22 mouse cellular contexts compared by ENCODE assay signal in the genomic region with DNA sequence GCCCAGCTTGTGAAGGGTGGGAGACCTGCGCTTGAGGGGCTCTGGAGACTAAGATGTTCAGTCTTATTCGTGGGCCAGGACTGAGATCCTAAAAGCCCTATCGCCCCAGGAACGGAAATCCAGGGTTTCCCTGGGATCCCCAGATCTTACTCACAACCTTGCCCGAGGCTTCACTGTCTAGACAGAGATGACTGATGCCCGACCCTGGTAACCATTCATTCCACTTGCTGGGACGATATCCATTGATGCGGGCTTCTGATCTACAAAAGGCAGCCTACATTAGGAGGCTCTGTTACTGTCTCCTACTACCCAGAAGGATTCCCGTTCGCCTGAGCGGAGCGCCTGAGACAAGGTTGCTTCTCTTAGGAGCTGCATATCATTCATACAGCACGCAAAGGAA. TPM values are rescaled to one million over a fixed set of nuclear protein-coding genes. Genes with fewer than 3 reads are reported as not detected.
DNase-seq lines count a peak whose midpoint lies in the region; ATAC-seq lines count a peak whose summit lies in the region.
"Had no signal": no experiment of that assay in that cellular context is flagged by ENCODE, and none has a peak within 500 bp of the region (broad histone marks: within the 10 kb centered on the region; RNA-seq: fewer than 3 reads in every experiment).

No protein-coding gene starts in this region.

- no peak overlapping the region for H3K27ac ChIP-seq in midbrain, embryonic 10.5 days (replicated peaks)
- no peak overlapping the region for H3K27ac ChIP-seq in midbrain, embryonic 11.5 days (ENCODE audit: low read depth, low read length)
- no peak overlapping the region for H3K27ac ChIP-seq in embryonic facial prominence, embryonic 10.5 days (replicated peaks)
- no peak overlapping the region for H3K27ac ChIP-seq in limb, embryonic 12.5 days
- H3K27ac ChIP-seq: forebrain, embryonic 13.5 days; liver, embryonic 14.5 days; neural tube, embryonic 13.5 days had no signal

- H3K4me3 ChIP-seq in midbrain, embryonic 10.5 days = 0 out of 2 replicates have a peak overlapping the region, but pooled peaks have one; percentile 40
- H3K4me3 ChIP-seq in midbrain, embryonic 11.5 days (ENCODE audit: low read depth, low read length) = no peak overlapping the region
- H3K4me3 ChIP-seq in embryonic facial prominence, embryonic 10.5 days = peak overlapping the region; percentile 49
- H3K4me3 ChIP-seq in limb, embryonic 12.5 days (replicated peaks) = peak overlapping the region; percentile 24; the same call in 1 of the 2 replicates

- H3K9me3 ChIP-seq in midbrain, embryonic 10.5 days (replicated peaks) = no peaks in the 10 kb centered on the region
- no peaks in the 10 kb centered on the region for H3K9me3 ChIP-seq in midbrain, embryonic 11.5 days (ENCODE audit: control insufficient read depth, low read length)
- H3K9me3 ChIP-seq in embryonic facial prominence, embryonic 10.5 days = no peaks in the 10 kb centered on the region
- no peaks in the 10 kb centered on the region for H3K9me3 ChIP-seq in limb, embryonic 12.5 days
- H3K9me3 ChIP-seq: forebrain, embryonic 13.5 days; neural tube, embryonic 13.5 days had no signal

- WGBS in midbrain, embryonic 10.5 days = 29% methylated on average over 13 of the region's 13 CpGs
- WGBS in midbrain, embryonic 11.5 days = 26% methylated on average over 13 of the region's 13 CpGs
- 17% methylated on average over 13 of the region's 13 CpGs for whole genome bisulfite sequencing in embryonic facial prominence, embryonic 10.5 days
- 18% methylated on average over 13 of the region's 13 CpGs for WGBS in limb, embryonic 12.5 days

- no peak overlapping the region for H3K4me2 ChIP-seq in midbrain, embryonic 11.5 days
- no peak overlapping the region for H3K4me2 ChIP-seq in limb, embryonic 12.5 days

- H3K4me1 ChIP-seq in midbrain, embryonic 10.5 days = peaks cover 47% of the 10 kb centered on the region
- peaks cover 10% of the 10 kb centered on the region for H3K4me1 ChIP-seq in midbrain, embryonic 11.5 days (ENCODE audit: control insufficient read depth, insufficient read depth, low read length)
- peaks cover 42% of the 10 kb centered on the region for H3K4me1 ChIP-seq in embryonic facial prominence, embryonic 10.5 days
- H3K4me1 ChIP-seq in limb, embryonic 12.5 days (replicated peaks) = peaks cover 16% of the 10 kb centered on the region

- no peak overlapping the region for H3K9ac ChIP-seq in midbrain, embryonic 11.5 days (ENCODE audit: low read length)
- H3K9ac ChIP-seq in limb, embryonic 12.5 days (replicated peaks) = no peak overlapping the region
- H3K9ac ChIP-seq: forebrain, embryonic 13.5 days; liver, embryonic 14.5 days; neural tube, embryonic 13.5 days had no signal

- peak; percentile 22 for DNase-seq in embryo, embryonic 10 days (ENCODE audit: low spot score)
- no peak for DNase-seq in embryo, embryonic 10.5 days (ENCODE audit: low spot score)
- DNase-seq in midbrain, embryonic 10.5 days (ENCODE audit: low spot score) = no peak
- DNase-seq in midbrain, embryonic 11.5 days (ENCODE audit: low spot score, missing footprints) = no peak
- no peak for DNase-seq in embryonic facial prominence, embryonic 10.5 days (ENCODE audit: low spot score)
- DNase-seq in frontal cortex, postnatal 14 days (ENCODE audit: low spot score in 2 of 2) = no peak
- no peak for DNase-seq in right cerebral cortex, postnatal 14 days
- DNase-seq: cerebellum, adult 11-12 months; cerebellum, postnatal 36 days; heart, adult 18-20 months; kidney, postnatal 25 days; layer of hippocampus, adult 9-11 months; lung, postnatal 36 days; thymus, postnatal 36 days had no signal

- H3K27me3 ChIP-seq in midbrain, embryonic 10.5 days (ENCODE audit: low read depth, poor library complexity, severe bottlenecking) = peaks cover 80% of the 10 kb centered on the region
- H3K27me3 ChIP-seq in midbrain, embryonic 11.5 days (ENCODE audit: control insufficient read depth, insufficient read depth, low read length) = peaks cover 25% of the 10 kb centered on the region
- H3K27me3 ChIP-seq in embryonic facial prominence, embryonic 10.5 days (replicated peaks; ENCODE audit: low read depth, poor library complexity, severe bottlenecking) = peaks cover 73% of the 10 kb centered on the region
- H3K27me3 ChIP-seq in limb, embryonic 12.5 days = peaks cover 86% of the 10 kb centered on the region

- H3K36me3 ChIP-seq in midbrain, embryonic 10.5 days = no peaks in the 10 kb centered on the region
- no peaks in the 10 kb centered on the region for H3K36me3 ChIP-seq in midbrain, embryonic 11.5 days (ENCODE audit: control insufficient read depth, insufficient read depth, low read length)
- H3K36me3 ChIP-seq in embryonic facial prominence, embryonic 10.5 days (replicated peaks) = no peaks in the 10 kb centered on the region
- no peaks in the 10 kb centered on the region for H3K36me3 ChIP-seq in limb, embryonic 12.5 days
- H3K36me3 ChIP-seq: neural tube, embryonic 13.5 days had no signal

- ATAC-seq in midbrain, embryonic 11.5 days (ENCODE audit: low FRiP score) = no peak
- ATAC-seq in limb, embryonic 12.5 days (ENCODE audit: insufficient number of reproducible peaks, insufficient read depth, low FRiP score, low TSS enrichment, low read depth) = no peak
- ATAC-seq: forebrain, embryonic 13.5 days had no signal

RNA-seq across cellular contexts. Expression of gene Gjb3, which starts 0.5 kb away (rescaled TPM):
- polyA plus RNA-seq in midbrain, embryonic 10.5 days (2016; fragmentation: Nextera tagmentation; extraction: Ambion mirVana) = 1.4 and 3.1 TPM in 2 replicates
- polyA plus RNA-seq in midbrain, embryonic 11.5 days (2014; fragmentation: Nextera tagmentation; extraction: Ambion mirVana) = 0.65 and 0.75 TPM in 2 replicates
- 8.0 and 8.2 TPM in 2 replicates for polyA plus RNA-seq in embryonic facial prominence, embryonic 10.5 days (2016; fragmentation: Nextera tagmentation; extraction: Ambion mirVana)
- 4.3 TPM in 2 replicates for polyA plus RNA-seq in limb, embryonic 12.5 days (2016; fragmentation: Nextera tagmentation; extraction: Ambion mirVana)
- polyA plus RNA-seq: forebrain, embryonic 13.5 days; neural tube, embryonic 13.5 days had no signal

RNA-seq across cellular contexts. Expression of gene Gja4, which starts 17.3 kb away (rescaled TPM):
- polyA plus RNA-seq in midbrain, embryonic 10.5 days (2016; fragmentation: Nextera tagmentation; extraction: Ambion mirVana) = 17.1 and 20.6 TPM in 2 replicates
- polyA plus RNA-seq in midbrain, embryonic 11.5 days (2014; fragmentation: Nextera tagmentation; extraction: Ambion mirVana) = 18.3 and 20.1 TPM in 2 replicates
- polyA plus RNA-seq in embryonic facial prominence, embryonic 10.5 days (2016; fragmentation: Nextera tagmentation; extraction: Ambion mirVana) = 10.8 and 12.5 TPM in 2 replicates
- 8.3 and 9.3 TPM in 2 replicates for polyA plus RNA-seq in limb, embryonic 12.5 days (2016; fragmentation: Nextera tagmentation; extraction: Ambion mirVana)

RNA-seq across cellular contexts. Expression of gene Gjb4, which starts 22.7 kb away (rescaled TPM):
- 0.10 TPM in 1 of 2 replicates, not detected in the other for polyA plus RNA-seq in midbrain, embryonic 10.5 days (2016; fragmentation: Nextera tagmentation; extraction: Ambion mirVana)
- 0.10 TPM in 1 of 2 replicates, not detected in the other for polyA plus RNA-seq in midbrain, embryonic 11.5 days (2014; fragmentation: Nextera tagmentation; extraction: Ambion mirVana)
- polyA plus RNA-seq in embryonic facial prominence, embryonic 10.5 days (2016; fragmentation: Nextera tagmentation; extraction: Ambion mirVana) = not detected in 2 replicates
- polyA plus RNA-seq in limb, embryonic 12.5 days (2016; fragmentation: Nextera tagmentation; extraction: Ambion mirVana) = not detected in 2 replicates
- polyA plus RNA-seq: forebrain, embryonic 13.5 days; heart, postnatal 0 days; intestine, embryonic 14.5 days; liver, embryonic 14.5 days; midbrain, postnatal 0 days; neural tube, embryonic 13.5 days; testis, adult 2 months had no signal

RNA-seq across cellular contexts. Expression of gene Gjb5, which starts 26.8 kb away (rescaled TPM):
- 0.27 and 0.98 TPM in 2 replicates for polyA plus RNA-seq in midbrain, embryonic 10.5 days (2016; fragmentation: Nextera tagmentation; extraction: Ambion mirVana)
- polyA plus RNA-seq in midbrain, embryonic 11.5 days (2014; fragmentation: Nextera tagmentation; extraction: Ambion mirVana) = 0.42 and 0.46 TPM in 2 replicates
- 1.2 and 1.7 TPM in 2 replicates for polyA plus RNA-seq in embryonic facial prominence, embryonic 10.5 days (2016; fragmentation: Nextera tagmentation; extraction: Ambion mirVana)
- 0.70 and 0.76 TPM in 2 replicates for polyA plus RNA-seq in limb, embryonic 12.5 days (2016; fragmentation: Nextera tagmentation; extraction: Ambion mirVana)
- polyA plus RNA-seq: forebrain, embryonic 13.5 days had no signal
